Mouse (Mus musculus) spleen, adult 2 months (tissue): ENCODE measurements around the gene Traf7.

Source experiments
- CTCF ChIP-seq: fragments of 200-500 bp; IDR thresholded peaks from 2 replicates; pipeline ENCODE4 v1.5.1; 2011; ENCODE audit warnings: mild to moderate bottlenecking, inconsistent platforms; ENCODE audit not compliant: insufficient read depth, insufficient read length, insufficient replicate concordance; ENCODE audit errors: extremely low read depth
- POLR2A ChIP-seq: fragments of 200-500 bp; IDR thresholded peaks from 2 replicates; pipeline ENCODE4 v1.6.1; 2011; ENCODE audit warnings: low read depth, low read length, inconsistent platforms

DNA sequence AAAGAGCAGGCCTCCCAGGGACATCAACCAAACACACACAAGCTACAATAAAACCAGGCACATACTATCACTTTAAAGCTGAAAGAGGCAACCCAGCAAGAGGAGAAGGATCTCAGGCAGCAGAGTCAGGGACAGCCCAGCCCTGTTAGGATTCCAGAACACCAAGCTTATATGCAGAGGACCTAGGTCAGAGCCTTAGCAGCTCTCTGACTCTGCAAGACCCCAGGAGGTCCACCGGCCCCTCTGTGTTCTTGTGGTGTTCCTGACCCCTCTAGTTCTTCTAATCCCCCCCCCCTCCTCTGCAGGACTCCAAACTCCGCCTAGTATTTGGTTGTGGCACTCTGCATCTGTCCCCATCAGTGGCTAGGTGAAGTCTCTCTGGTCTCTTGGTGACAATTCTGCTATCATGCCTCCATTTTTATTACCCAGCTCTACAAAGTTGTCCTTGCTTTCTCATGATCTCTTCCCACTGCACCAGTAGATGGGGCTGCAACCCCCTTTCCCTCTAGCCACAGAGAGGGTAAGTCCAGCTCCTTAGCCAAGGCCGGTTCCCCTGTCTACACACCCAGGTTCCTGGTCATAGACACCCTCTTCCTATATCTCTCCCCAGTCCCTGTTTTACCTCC is 47.4 kb downstream of the Traf7 start:
- TF ChIP-seq POLR2A (no peak), CTCF (no peak)
